Mouse (Mus musculus) CH12.LX (cell line): ENCODE measurements at regions not wholly inside any gene's neighbourhood (a gene's known extent, or its start where the extent isn't known, plus 50 kb on each side); places are given as distances from the start of the nearest gene placed in this dataset.

ENCODE experiments used
- CTCF ChIP-seq, 2 experiments: IDR thresholded peaks in 1 of 2; conservative IDR thresholded peaks in 1 of 2; 2 replicates each; pipeline ENCODE4 v1.5.1; 2011 to 2012; ENCODE audit warnings: low read depth in 2 of 2, low read length in 2 of 2, improper control_type of control experiment in 1 of 2, inconsistent platforms in 1 of 2, mild to moderate bottlenecking in 1 of 2, moderate library complexity in 1 of 2
- E2F4 ChIP-seq: IDR thresholded peaks from 2 replicates; pipeline ENCODE4 v1.6.1; 2011; ENCODE audit warnings: low read depth, low read length, improper control_type of control experiment; ENCODE audit not compliant: insufficient replicate concordance
- EP300 ChIP-seq: IDR thresholded peaks from 2 replicates; pipeline ENCODE4 v1.6.1; 2011; ENCODE audit warnings: low read length, improper control_type of control experiment
- MAX ChIP-seq: IDR thresholded peaks from 2 replicates; pipeline ENCODE4 v1.6.1; 2011; ENCODE audit warnings: low read length, improper control_type of control experiment
- MYC ChIP-seq: IDR thresholded peaks from 2 replicates; pipeline ENCODE4 v1.6.1; 2011; ENCODE audit warnings: low read depth, mild to moderate bottlenecking, improper control_type of control experiment, low read length
- NELFE ChIP-seq: IDR thresholded peaks from 2 replicates; pipeline ENCODE4 v1.6.1; 2011; ENCODE audit warnings: low read depth, low read length, improper control_type of control experiment
- POLR2A ChIP-seq: IDR thresholded peaks from 2 replicates; pipeline ENCODE4 v1.6.1; 2011; ENCODE audit warnings: low read depth, mild to moderate bottlenecking, improper control_type of control experiment, low read length
- RAD21 ChIP-seq: IDR thresholded peaks from 2 replicates; pipeline ENCODE4 v1.6.1; 2011; ENCODE audit warnings: low read depth, mild to moderate bottlenecking, low read length, improper control_type of control experiment, moderate library complexity
- SIN3A ChIP-seq: IDR thresholded peaks from 2 replicates; pipeline ENCODE4 v1.6.1; 2012; ENCODE audit warnings: low read length, improper control_type of control experiment, inconsistent platforms
- UBTF ChIP-seq: IDR thresholded peaks from 2 replicates; pipeline ENCODE4 v1.6.1; 2012; ENCODE audit warnings: low read depth, mild to moderate bottlenecking, inconsistent platforms, low read length, improper control_type of control experiment, moderate library complexity
- USF1 ChIP-seq: IDR thresholded peaks from 2 replicates; pipeline ENCODE4 v1.6.1; 2014; ENCODE audit warnings: low read depth, mild to moderate bottlenecking, inconsistent platforms, low read length, improper control_type of control experiment

GRCm38 (mm10) chr4:62825256-62825655 is 140.1 kb upstream of the Zfp618 start:
- TF ChIP-seq CTCF (conservative IDR thresholded peaks at IDR 0.05 in 1 of 2, IDR thresholded peaks at IDR 0.05 in 1 of 2; ENCODE audit: low read depth in 2 of 2, low read length in 2 of 2) (no peak), MAX (no peak), POLR2A (no peak), SIN3A (no peak), E2F4 (no peak), UBTF (no peak), EP300 (no peak), MYC (no peak), USF1 (no peak), NELFE (no peak), RAD21 (no peak)
